Mouse (Mus musculus) heart, embryonic 13.5 days (tissue): ENCODE results near the gene Zfand3. TPM values are rescaled to one million over a fixed set of nuclear protein-coding genes. Genes with fewer than 3 reads are reported as not detected.

Source experiments
- ATAC-seq: fragments of 200-750 bp; cut with Nextera tagmentation; 2 replicates; pipeline ENCODE4 v1.8.0; 2017; ENCODE audit warnings: moderate TSS enrichment; ENCODE audit not compliant: insufficient number of reproducible peaks, low FRiP score, low TSS enrichment; ENCODE audit errors: extremely low read depth
- H3K27ac ChIP-seq: fragments of 300-500 bp; sonication (generic); replicated peaks from 2 replicates; pipeline ENCODE4 v1.5.1; 2015; ENCODE audit warnings: moderate library complexity, mild to moderate bottlenecking, inconsistent platforms
- H3K27me3 ChIP-seq: fragments of 300-500 bp; sonication (generic); replicated peaks from 2 replicates; pipeline ENCODE4 v1.6.1; 2015; ENCODE audit warnings: mild to moderate bottlenecking, inconsistent platforms
- H3K36me3 ChIP-seq: fragments of 300-500 bp; sonication (generic); 2 replicates; pipeline ENCODE4 v1.6.1; 2015; ENCODE audit warnings: mild to moderate bottlenecking, inconsistent platforms
- H3K4me1 ChIP-seq: fragments of 300-500 bp; sonication (generic); 2 replicates; pipeline ENCODE4 v1.6.1; 2015; ENCODE audit warnings: inconsistent platforms
- H3K4me2 ChIP-seq: fragments of 300-500 bp; sonication (generic); 2 replicates; pipeline ENCODE4 v1.6.1; 2015; ENCODE audit warnings: inconsistent platforms, mild to moderate bottlenecking, moderate library complexity
- H3K4me3 ChIP-seq: fragments of 300-500 bp; sonication (generic); 2 replicates; pipeline ENCODE4 v1.5.1; 2015; ENCODE audit warnings: moderate library complexity, mild to moderate bottlenecking, inconsistent platforms
- H3K9ac ChIP-seq: fragments of 300-500 bp; sonication (generic); 2 replicates; pipeline ENCODE4 v1.6.1; 2015; ENCODE audit warnings: inconsistent platforms, mild to moderate bottlenecking, moderate library complexity
- H3K9me3 ChIP-seq: fragments of 300-500 bp; sonication (generic); 2 replicates; pipeline ENCODE4 v1.6.1; 2016; ENCODE audit warnings: inconsistent platforms
- whole genome bisulfite sequencing: fragments of 180-500 bp; shearing (Covaris S2); methylation state at CpG from one replicate; pipeline ENCODE4 v1.1.7; 2015; ENCODE audit warnings: mixed read lengths; 5-methylcytosine and 5-hydroxymethylcytosine counted together
- polyA plus RNA-seq: library from polyadenylated mRNA; unstranded; fragments of >200 nt; fragmentation: Nextera tagmentation; extraction: Ambion mirVana; gene quantifications from 2 replicates; pipeline ENCODE4 v1.2.1, GENCODE M21; 2015

The Zfand3 gene
- polyA plus RNA-seq, 1 experiment from 2014 or later, result 55.7 TPM

GRCm38 (mm10) chr17:30027343-30028029, 23.0 kb downstream of the Zfand3 start:
- H3K4me1 ChIP-seq, result peaks cover 93% of the 10 kb centered on the region
- H3K9ac ChIP-seq, result no peak overlapping the region
- H3K36me3 ChIP-seq, result no peaks in the 10 kb centered on the region
- H3K27ac ChIP-seq, result peak overlapping the region; percentile 74
- H3K9me3 ChIP-seq, result no peaks in the 10 kb centered on the region
- 0 out of 2 replicates have a peak overlapping the region, but pooled peaks have one; percentile 2 for H3K4me3 ChIP-seq
- ATAC-seq, result peak; percentile 42; the same call in 1 of the 2 replicates
- whole genome bisulfite sequencing, result 37% methylated on average over 1 of the region's 1 CpGs
- peak overlapping the region; percentile 60 for H3K4me2 ChIP-seq
- H3K27me3 ChIP-seq, result no peaks in the 10 kb centered on the region

- Histone ChIP-seq H3K4me1 (peaks cover 92% of the 10 kb centered on the region), H3K36me3 (no peaks in the 10 kb centered on the region), H3K27me3 (no peaks in the 10 kb centered on the region), H3K9me3 (no peaks in the 10 kb centered on the region), H3K4me2 (peak overlapping the region; percentile 24; the same call in 1 of the 2 replicates), H3K4me3 (no peak overlapping the region), H3K9ac (no peak overlapping the region), H3K27ac (peak overlapping the region; percentile 40)
- 37% methylated on average over 7 of the region's 7 CpGs for WGBS
- no peak for ATAC-seq
Measured at GRCm38 (mm10) chr17:30029633-30030226, 25.2 kb downstream of the Zfand3 start.

GRCm38 (mm10) chr17:30032796-30033195, 28.3 kb downstream of the Zfand3 start:
- no peaks in the 10 kb centered on the region for H3K36me3 ChIP-seq
- H3K9me3 ChIP-seq, result no peaks in the 10 kb centered on the region
- no peak overlapping the region for H3K4me3 ChIP-seq
- no peak overlapping the region; the same call in 1 of the 2 replicates for H3K9ac ChIP-seq
- H3K4me2 ChIP-seq, result no peak overlapping the region
- H3K27me3 ChIP-seq, result no peaks in the 10 kb centered on the region
- WGBS, result 81% methylated on average over 4 of the region's 4 CpGs
- H3K4me1 ChIP-seq, result peaks cover 75% of the 10 kb centered on the region
- no peak overlapping the region for H3K27ac ChIP-seq
- ATAC-seq, result no peak

GRCm38 (mm10) chr17:30033991-30034390, 29.5 kb downstream of the Zfand3 start:
- Histone ChIP-seq H3K27me3 (no peaks in the 10 kb centered on the region), H3K4me2 (no peak overlapping the region), H3K4me3 (no peak overlapping the region), H3K9ac (no peak overlapping the region), H3K4me1 (peaks cover 73% of the 10 kb centered on the region), H3K27ac (no peak overlapping the region), H3K36me3 (no peaks in the 10 kb centered on the region), H3K9me3 (no peaks in the 10 kb centered on the region)
- no peak for ATAC-seq
- WGBS, result 69% methylated on average over 4 of the region's 4 CpGs

- no peak overlapping the region for H3K27ac ChIP-seq
Measured at GRCm38 (mm10) chr17:30035216-30036005, 30.9 kb downstream of the Zfand3 start.

GRCm38 (mm10) chr17:30043163-30043822, 38.8 kb downstream of the Zfand3 start:
- Histone ChIP-seq H3K27ac (no peak overlapping the region), H3K4me1 (peaks cover 40% of the 10 kb centered on the region), H3K36me3 (no peaks in the 10 kb centered on the region), H3K9ac (no peak overlapping the region), H3K4me3 (no peak overlapping the region), H3K27me3 (no peaks in the 10 kb centered on the region), H3K9me3 (no peaks in the 10 kb centered on the region), H3K4me2 (no peak overlapping the region)
- 89% methylated on average over 7 of the region's 7 CpGs for WGBS
- ATAC-seq, result no peak

More at GRCm38 (mm10) chr17:30035216-30036005, 30.9 kb downstream of the Zfand3 start:
- Histone ChIP-seq H3K4me2 (no peak overlapping the region), H3K4me1 (peaks cover 65% of the 10 kb centered on the region), H3K9ac (no peak overlapping the region), H3K9me3 (no peaks in the 10 kb centered on the region), H3K27me3 (no peaks in the 10 kb centered on the region), H3K36me3 (no peaks in the 10 kb centered on the region), H3K4me3 (no peak overlapping the region)
- WGBS, result 69% methylated on average over 4 of the region's 4 CpGs
- no peak for ATAC-seq

GRCm38 (mm10) chr17:30045181-30045580, 40.6 kb downstream of the Zfand3 start:
- no peaks in the 10 kb centered on the region for H3K36me3 ChIP-seq
- WGBS, result 81% methylated on average over 2 of the region's 2 CpGs
- no peak overlapping the region for H3K4me2 ChIP-seq
- H3K27me3 ChIP-seq, result no peaks in the 10 kb centered on the region
- ATAC-seq, result no peak
- no peak overlapping the region for H3K27ac ChIP-seq
- no peak overlapping the region for H3K4me3 ChIP-seq
- no peaks in the 10 kb centered on the region for H3K9me3 ChIP-seq
- H3K9ac ChIP-seq, result no peak overlapping the region
- peaks cover 39% of the 10 kb centered on the region for H3K4me1 ChIP-seq

- Histone ChIP-seq H3K4me2 (no peak overlapping the region), H3K4me1 (peaks cover 43% of the 10 kb centered on the region), H3K36me3 (no peaks in the 10 kb centered on the region), H3K4me3 (no peak overlapping the region), H3K9me3 (no peaks in the 10 kb centered on the region), H3K9ac (no peak overlapping the region), H3K27ac (no peak overlapping the region), H3K27me3 (no peaks in the 10 kb centered on the region)
- no peak for ATAC-seq
- 91% methylated on average over 5 of the region's 5 CpGs for WGBS
Measured at GRCm38 (mm10) chr17:30046654-30047053, 42.1 kb downstream of the Zfand3 start.

GRCm38 (mm10) chr17:30051523-30052346, 47.2 kb downstream of the Zfand3 start:
- 46% methylated on average over 5 of the region's 5 CpGs for WGBS
- Histone ChIP-seq H3K4me2 (peak overlapping the region; percentile 30), H3K27me3 (no peaks in the 10 kb centered on the region), H3K27ac (peak overlapping the region; percentile 82), H3K4me3 (no peak overlapping the region), H3K9me3 (no peaks in the 10 kb centered on the region), H3K9ac (no peak overlapping the region), H3K36me3 (peaks cover 14% of the 10 kb centered on the region), H3K4me1 (peaks cover 49% of the 10 kb centered on the region)
- ATAC-seq, result no peak

GRCm38 (mm10) chr17:30052347-30052742, 47.8 kb downstream of the Zfand3 start:
- peaks cover 14% of the 10 kb centered on the region for H3K36me3 ChIP-seq
- H3K27me3 ChIP-seq, result no peaks in the 10 kb centered on the region
- no peak overlapping the region for H3K9ac ChIP-seq
- WGBS, result 53% methylated on average over 5 of the region's 5 CpGs
- no peaks in the 10 kb centered on the region for H3K9me3 ChIP-seq
- H3K4me1 ChIP-seq, result peaks cover 47% of the 10 kb centered on the region
- H3K27ac ChIP-seq, result peak overlapping the region; percentile 82
- no peak overlapping the region for H3K4me3 ChIP-seq
- ATAC-seq, result no peak
- H3K4me2 ChIP-seq, result no peak overlapping the region
